Mouse (Mus musculus) brain, embryonic 14.5 days (tissue): ENCODE measurements around the gene Eci2. TPM values are rescaled to one million over a fixed set of nuclear protein-coding genes. Genes with fewer than 3 reads are reported as not detected.
"Not testable (repeated sequence)": the region's sequence is repeated elsewhere in the genome, so short reads cannot be mapped to it uniquely, and the experiment has no call there.

Experiments
- DNase-seq: peaks from one replicate; pipeline ENCODE4 v3.0.0-alpha.2; 2011; ENCODE audit warnings: low read depth
- CTCF ChIP-seq: fragments of 200-500 bp; IDR thresholded peaks from 2 replicates; pipeline ENCODE4 v1.5.1; 2012; ENCODE audit warnings: inconsistent platforms, mild to moderate bottlenecking, moderate library complexity, borderline replicate concordance; ENCODE audit not compliant: insufficient read depth, insufficient read length; ENCODE audit errors: extremely low read depth
- POLR2A ChIP-seq: fragments of 200-500 bp; IDR thresholded peaks from 2 replicates; pipeline ENCODE4 v1.6.1; 2012; ENCODE audit warnings: mild to moderate bottlenecking, inconsistent platforms, borderline replicate concordance; ENCODE audit not compliant: poor library complexity, insufficient read depth, insufficient read length, severe bottlenecking; ENCODE audit errors: extremely low read depth
- polyA plus RNA-seq: library from polyadenylated mRNA; depleted of rRNA; stranded (reverse); fragments of >200 nt; gene quantifications from 2 replicates; pipeline ENCODE4 v1.2.3, GENCODE M21; 2012

Eci2 gene
- polyA plus RNA-seq, 1 experiment, result 84.8 TPM

DNA sequence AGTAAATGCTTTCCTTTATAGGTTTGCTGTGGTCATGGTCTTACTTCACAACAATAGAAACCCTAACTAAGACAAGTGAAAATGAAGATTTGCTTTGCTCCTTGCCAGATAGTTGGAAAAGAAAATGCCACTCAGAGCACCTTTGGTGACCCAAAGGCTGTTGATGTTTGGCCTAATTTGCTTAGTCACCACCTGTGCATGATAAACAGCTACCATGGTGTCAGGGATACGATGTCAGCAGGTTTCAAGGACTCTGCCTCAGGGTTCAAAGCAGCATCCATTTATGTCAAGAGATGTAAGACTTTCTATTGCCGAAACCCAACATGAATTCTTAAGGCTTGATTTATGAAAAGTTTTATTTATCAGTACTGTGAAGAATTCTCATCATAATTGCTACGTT, 49.5 kb downstream of the Eci2 start:
- no peak for DNase-seq
- TF ChIP-seq POLR2A (no peak), CTCF (no peak)

DNA sequence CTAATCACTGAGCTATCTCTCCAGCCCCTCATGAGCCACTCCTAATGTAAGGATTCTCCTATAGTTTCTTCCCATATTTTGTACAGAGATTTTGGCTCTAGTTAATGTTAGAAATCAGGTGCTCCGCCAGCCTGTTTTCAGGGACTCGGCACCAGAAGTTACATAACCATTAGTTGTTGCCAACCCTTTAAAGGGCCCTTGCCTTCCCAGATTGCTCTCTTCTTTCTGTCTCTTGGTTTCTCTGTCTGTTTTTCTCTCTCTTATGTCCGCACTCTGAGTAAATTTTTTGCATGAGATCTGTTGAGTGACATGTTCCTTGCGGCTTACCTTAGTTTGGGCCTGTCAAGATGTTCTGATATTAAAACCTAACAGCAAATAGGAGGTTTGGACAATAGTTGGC, 50.8 kb downstream of the Eci2 start:
- no peak for DNase-seq
- no peak for TF ChIP-seq CTCF
- TF ChIP-seq POLR2A, result no peak

DNA sequence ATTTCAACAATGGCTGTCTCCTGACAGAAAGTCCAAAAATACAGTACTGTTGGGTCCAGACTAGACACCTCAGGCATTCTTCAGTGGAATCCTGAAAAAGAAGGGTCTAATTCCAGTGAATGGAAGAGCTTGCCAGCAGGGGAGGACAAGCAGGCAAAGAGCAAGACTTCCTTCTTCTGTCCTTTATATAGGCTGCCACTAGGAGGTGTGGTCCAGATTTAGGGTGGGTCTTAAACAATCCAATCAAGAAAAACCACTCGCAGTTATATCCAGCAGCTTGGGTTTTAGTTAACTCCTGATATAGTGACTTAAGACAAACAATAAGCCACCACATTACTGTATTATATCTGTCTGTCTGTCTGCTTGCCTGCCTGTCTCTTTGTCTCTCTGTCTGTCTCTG, 53.1 kb downstream of the Eci2 start:
- no peak for DNase-seq
- peak; percentile 4; the same call in 1 of the 2 replicates for TF ChIP-seq CTCF
- TF ChIP-seq POLR2A, result no peak

DNA sequence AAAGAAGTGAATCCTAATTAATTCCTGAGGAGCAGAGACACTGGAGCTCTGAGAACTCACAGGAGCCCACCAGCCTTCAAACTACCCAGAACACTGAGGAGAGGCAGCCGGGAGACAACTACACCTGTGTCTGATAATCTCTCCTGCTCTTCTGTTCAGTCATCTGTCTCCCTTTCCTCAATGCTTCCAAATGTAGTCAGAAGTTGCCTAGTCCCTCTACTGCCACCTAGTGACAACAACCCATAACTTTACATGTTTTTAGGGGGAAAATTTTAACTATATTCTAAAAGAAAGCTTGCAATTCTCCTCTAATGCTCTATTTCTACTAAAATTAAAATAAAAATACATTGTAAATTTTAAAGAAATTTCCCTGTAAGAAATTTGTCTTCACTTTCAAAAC, 53.7 kb downstream of the Eci2 start:
- TF ChIP-seq CTCF (peak; percentile 22; the same call in 1 of the 2 replicates), POLR2A (no peak)
- peak; percentile 53 for DNase-seq

DNA sequence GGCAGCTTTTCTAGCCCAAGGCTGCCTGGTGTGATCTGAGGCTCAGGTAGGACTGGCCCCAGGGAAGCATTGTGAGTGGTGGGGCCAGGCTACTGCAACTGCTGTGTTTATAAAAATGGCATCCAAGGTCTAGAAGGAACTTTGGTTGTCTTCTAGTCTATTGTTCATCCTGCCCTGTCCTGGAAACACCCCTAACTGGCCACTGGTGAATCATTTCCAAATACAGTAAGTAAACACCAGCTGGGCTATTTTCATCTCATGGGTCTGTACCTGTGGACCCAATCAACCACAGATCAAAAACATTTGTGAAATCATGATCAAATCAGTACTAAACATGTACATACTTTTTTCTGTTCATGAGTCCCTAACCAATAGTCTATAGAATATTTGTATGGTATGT, 54.4 kb downstream of the Eci2 start:
- not testable (repeated sequence) for DNase-seq

DNA sequence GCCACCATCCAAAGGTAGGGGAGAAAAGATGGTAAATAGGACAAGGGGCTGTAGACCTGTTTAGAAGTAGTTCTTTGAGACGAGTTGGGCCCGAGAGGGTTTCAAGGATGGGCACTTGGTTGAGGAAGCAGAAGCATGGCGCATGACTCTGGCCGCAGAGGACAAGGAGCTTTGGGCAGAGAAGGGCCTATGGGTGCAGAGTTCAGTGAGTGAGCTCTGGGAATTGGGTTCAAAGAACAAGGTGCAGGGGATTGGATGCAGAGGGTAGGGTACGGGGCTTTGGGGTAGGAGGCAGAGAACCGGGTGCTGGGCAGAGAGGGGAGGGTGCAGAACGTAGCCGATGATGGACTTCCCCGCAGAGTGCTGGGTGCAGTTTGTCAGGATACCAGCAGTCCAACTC, 61.2 kb downstream of the Eci2 start:
- DNase-seq, result not testable (repeated sequence)

DNA sequence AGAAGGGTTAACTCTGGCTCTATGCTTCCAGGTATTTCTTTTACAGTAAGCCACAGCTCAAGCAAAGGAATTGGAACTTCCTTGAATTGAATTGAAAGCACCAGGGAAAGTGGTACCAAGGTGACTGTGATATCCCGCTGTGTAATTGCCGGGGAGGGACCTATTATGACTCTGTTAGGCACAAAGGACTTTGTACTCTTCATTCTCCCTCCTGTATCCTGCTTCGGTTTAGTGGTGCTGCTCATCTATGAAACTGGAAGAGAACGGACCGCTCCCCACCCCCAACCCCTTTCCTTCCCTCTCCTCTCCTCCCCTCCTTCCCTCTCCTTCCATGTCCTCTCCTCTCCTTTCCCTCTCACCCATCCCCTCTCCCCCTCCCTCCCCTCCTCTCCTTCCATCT, 62.0 kb downstream of the Eci2 start:
- TF ChIP-seq POLR2A (no peak), CTCF (no peak)
- DNase-seq, result peak; percentile 15

DNA sequence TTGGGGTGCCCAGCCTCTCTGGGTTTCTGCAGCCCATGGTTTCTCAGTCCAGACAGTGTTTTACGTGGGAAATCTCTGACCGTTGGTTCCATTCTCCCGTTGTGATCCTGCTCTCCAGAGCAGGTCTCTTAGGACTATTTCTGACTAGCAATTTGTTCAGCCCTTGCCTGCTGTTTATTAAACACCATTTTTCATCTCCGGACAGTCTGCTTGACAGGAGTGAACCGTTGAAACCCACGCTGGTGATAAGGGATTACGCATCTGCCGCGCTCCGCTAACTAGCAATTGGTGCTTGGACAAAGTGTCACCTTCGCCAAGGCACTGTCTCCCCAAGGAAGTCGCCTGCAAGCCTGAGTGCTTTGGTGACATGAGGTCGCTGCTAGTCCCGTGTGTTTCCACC, 62.5 kb downstream of the Eci2 start:
- TF ChIP-seq CTCF, result no peak
- TF ChIP-seq POLR2A, result no peak
- DNase-seq, result peak; percentile 17

DNA sequence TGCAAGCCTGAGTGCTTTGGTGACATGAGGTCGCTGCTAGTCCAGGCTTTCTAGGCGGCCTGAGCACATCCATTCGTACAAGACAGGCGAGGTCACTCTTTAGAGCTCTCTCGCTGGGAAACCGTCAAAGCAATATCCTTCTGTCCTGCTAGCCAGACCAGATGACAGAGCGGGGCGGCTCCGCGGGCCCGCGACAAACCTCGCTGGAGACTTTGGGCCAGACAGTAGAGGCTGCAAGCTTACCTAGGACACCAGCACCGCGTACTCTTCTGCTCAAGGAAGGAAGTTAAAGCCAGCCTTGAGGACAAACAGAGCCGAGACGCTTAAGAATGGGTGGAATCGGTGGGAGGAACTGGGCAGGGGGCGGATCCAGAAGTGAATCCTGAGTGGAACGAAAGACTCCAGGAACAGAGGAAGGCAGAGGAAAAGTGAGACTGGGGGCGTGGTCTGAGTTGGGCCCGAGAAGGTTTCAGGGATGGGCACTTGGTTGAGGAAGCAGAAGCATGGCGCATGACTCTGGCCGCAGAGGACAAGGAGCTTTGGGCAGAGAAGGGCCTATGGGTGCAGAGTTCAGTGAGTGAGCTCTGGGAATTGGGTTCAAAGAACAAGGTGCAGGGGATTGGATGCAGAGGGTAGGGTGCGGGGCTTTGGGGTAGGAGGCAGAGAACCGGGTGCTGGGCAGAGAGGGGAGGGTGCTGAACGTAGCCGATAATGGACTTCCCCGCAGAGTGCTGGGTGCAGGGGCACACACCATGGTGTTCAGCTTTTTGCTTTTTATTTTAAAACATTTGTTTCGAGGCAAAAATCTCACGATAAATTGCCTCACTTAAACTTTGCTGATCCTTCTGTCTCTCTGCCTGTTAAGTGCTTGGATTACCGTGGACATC, 63.1 kb downstream of the Eci2 start, which contains the start of gene Eci3:
Gene Eci3, minus strand, starts transcription at position 300 of the 887 bp plus-strand sequence.
- no peak for TF ChIP-seq POLR2A
- peak; percentile 47 for DNase-seq

DNA sequence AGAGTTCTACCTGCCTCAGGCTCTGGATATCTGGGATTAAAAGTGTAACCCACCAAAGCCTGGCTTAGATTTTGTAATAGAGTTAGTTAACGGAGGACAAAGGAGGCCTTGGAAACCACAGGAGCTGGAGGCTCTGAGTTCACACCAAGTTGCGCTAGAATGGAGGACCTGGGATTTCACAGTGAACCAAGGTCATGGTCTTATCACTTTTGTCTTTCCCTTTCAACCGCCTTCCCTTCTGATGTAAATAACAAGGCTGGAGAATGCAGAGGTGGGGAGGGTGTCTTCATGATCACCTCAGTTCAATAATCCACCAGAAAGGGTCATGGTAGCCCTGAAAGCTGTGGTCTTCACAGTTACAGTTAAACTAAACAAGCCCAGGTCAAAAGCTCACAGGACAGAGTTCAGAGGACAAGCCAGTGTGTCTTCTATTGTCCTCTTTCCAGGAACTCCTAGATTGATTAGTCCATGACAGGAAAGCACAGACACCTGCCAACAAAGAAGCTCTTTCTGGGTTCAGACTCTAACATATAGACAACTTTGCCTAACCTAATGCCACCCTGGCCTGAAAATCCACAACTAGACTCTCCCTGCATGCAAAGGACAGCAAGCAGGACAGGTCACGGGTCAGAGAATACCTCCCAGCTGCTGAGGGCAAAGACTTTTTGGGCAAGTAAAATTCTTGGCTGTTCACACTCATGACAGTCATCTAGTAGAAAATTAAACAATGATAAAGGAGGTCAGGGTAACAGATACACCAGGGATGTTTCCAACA, 65.7 kb downstream of the Eci2 start:
- no peak for DNase-seq
- TF ChIP-seq POLR2A (no peak), CTCF (no peak)

DNA sequence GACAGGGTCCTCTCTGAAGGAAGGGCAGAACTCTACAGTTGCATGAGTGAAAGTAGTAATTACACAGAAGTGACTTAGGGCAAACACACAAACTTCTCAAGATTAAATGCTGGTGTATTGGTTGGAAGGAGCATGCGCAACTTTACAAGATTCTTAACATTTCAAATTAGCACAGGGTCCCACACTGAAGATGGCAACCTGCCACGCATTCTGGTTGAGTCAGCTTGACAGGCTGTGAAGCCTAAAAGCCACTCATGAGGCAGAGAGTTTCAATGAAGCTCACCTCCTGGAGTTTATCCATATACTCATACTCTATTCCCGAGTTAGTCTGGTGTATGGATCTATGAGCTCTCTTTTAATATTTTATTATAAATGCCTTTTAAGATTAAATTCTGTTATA, 68.7 kb downstream of the Eci2 start:
- peak; percentile 46 for DNase-seq

DNA sequence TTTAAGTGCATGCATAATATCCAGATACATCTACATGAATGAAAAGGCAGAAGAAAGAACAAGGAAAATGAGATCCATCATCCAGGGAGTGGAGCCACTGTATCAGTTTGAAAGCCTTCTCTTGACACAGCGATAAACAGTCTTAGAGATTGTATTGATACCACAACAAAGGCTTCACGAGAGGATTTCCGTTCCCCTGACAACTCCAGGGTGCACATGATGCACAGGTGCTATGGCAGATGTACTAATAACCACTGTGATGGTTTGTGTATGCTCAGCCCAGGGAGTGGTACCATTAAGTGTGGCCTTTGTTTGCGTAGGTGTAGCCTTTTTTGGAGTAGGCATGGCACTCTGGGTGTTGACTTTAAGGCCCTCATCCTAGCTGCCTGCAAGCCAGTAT, 70.0 kb downstream of the Eci2 start:
- no peak for DNase-seq

DNA sequence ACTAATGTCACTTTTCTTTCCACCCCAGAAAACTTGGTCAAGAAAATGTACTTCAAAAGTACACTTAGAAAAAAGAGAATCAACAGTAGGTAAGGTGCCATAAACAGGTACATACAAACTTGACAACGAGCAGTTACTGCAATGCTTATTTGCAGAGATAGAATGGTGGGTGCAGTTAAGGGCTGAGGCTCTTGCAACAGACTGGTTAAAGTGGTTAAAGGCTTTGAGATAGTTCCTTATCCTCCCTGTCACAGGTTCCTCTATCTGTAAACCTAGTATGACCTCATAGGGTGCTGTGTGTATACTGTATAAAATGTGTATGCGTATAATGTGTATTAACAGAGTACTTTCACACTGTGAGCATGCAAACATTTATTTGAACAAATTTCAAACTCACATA, 75.5 kb downstream of the Eci2 start:
- not testable (repeated sequence) for DNase-seq

More for the DNA sequence above, 70.0 kb downstream of the Eci2 start:
- TF ChIP-seq POLR2A (no peak), CTCF (no peak)
